Comparison of ENCODE assay signal across 21 mouse cellular contexts in the genomic region with DNA sequence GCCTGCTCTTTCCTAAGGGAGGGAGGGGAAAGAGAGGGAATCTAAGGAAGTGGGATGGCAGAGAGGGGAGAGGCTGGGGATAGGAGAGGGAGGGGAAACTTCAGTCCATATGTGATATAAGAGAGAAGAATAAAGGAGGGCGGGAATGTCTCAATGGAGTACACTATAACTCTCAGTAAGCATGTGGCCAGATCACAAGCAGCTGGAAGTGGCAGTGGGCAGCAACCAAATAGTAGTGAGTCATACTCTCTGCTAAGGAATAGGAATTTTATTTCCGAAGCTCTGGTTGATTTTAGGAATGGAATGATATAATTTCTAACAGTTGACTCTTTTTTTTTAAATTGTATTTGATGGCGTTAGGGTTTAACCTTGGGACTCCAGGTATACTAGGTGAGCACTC. TPM values are rescaled to one million over a fixed set of nuclear protein-coding genes. Genes with fewer than 3 reads are reported as not detected.
DNase-seq lines count a peak whose midpoint lies in the region; ATAC-seq and TF ChIP-seq lines count a peak whose summit lies in the region.
"Had no signal": no experiment of that assay in that cellular context is flagged by ENCODE, and none has a peak within 500 bp of the region (broad histone marks: within the 10 kb centered on the region; RNA-seq: fewer than 3 reads in every experiment).

No protein-coding gene starts in this region.

- no peak for ATAC-seq in heart, embryonic 11.5 days (replicated peaks; ENCODE audit: insufficient number of reproducible peaks, low FRiP score, low TSS enrichment)
- ATAC-seq in midbrain, postnatal 0 days (ENCODE audit: low FRiP score) = no peak
- ATAC-seq: forebrain, embryonic 13.5 days; forebrain, embryonic 15.5 days; forebrain, postnatal 0 days; Patski had no signal

- peaks cover 4% of the 10 kb centered on the region for H3K4me1 ChIP-seq in heart, embryonic 11.5 days (ENCODE audit: control insufficient read depth, insufficient read depth, low read length)
- H3K4me1 ChIP-seq in ES-Bruce4 (ENCODE audit: control insufficient read depth, insufficient read depth, low read length) = peaks cover 2% of the 10 kb centered on the region
- 0 out of 2 replicates have a peak, but pooled peaks cover 6% of the 10 kb centered on the region for H3K4me1 ChIP-seq in midbrain, postnatal 0 days (ENCODE audit: insufficient read depth, low read length)

- no peak overlapping the region for H3K9ac ChIP-seq in heart, embryonic 11.5 days (ENCODE audit: low read depth, low read length)
- peak overlapping the region; percentile 61; the same call in 1 of the 2 replicates for H3K9ac ChIP-seq in ES-Bruce4 (ENCODE audit: low read depth, poor library complexity, severe bottlenecking)
- no peak overlapping the region for H3K9ac ChIP-seq in midbrain, postnatal 0 days (replicated peaks; ENCODE audit: low read length, poor library complexity, severe bottlenecking)
- H3K9ac ChIP-seq: embryonic facial prominence, embryonic 12.5 days; forebrain, embryonic 13.5 days; forebrain, embryonic 15.5 days; forebrain, postnatal 0 days had no signal

- H3K4me3 ChIP-seq in heart, embryonic 11.5 days (ENCODE audit: low read depth, low read length) = no peak overlapping the region
- H3K4me3 ChIP-seq in ES-Bruce4 (ENCODE audit: low read depth, low read length) = peak overlapping the region; percentile 14
- no peak overlapping the region for H3K4me3 ChIP-seq in midbrain, postnatal 0 days (ENCODE audit: low read depth, low read length)
- H3K4me3 ChIP-seq: embryonic facial prominence, embryonic 10.5 days; embryonic facial prominence, embryonic 12.5 days; forebrain, embryonic 13.5 days; forebrain, embryonic 15.5 days had no signal

- TF ChIP-seq POLR2A in ES-Bruce4 (IDR thresholded peaks at IDR 0.05; ENCODE audit: insufficient read depth, low read length) = no peak

- H3K9me3 ChIP-seq in heart, embryonic 11.5 days (replicated peaks; ENCODE audit: control insufficient read depth, low read length) = no peaks in the 10 kb centered on the region
- no peaks in the 10 kb centered on the region for H3K9me3 ChIP-seq in ES-Bruce4 (replicated peaks; ENCODE audit: control insufficient read depth, insufficient read depth, low read length, poor library complexity, severe bottlenecking)
- H3K9me3 ChIP-seq in midbrain, postnatal 0 days (ENCODE audit: low read length) = no peaks in the 10 kb centered on the region
- H3K9me3 ChIP-seq: embryonic facial prominence, embryonic 10.5 days; embryonic facial prominence, embryonic 12.5 days; forebrain, embryonic 13.5 days; forebrain, embryonic 15.5 days; G1E had no signal

- no peak for TF ChIP-seq CTCF in ES-Bruce4 (IDR thresholded peaks at IDR 0.05; ENCODE audit: low read depth, low read length)
- TF ChIP-seq CTCF in midbrain, postnatal 0 days (IDR thresholded peaks at IDR 0.05) = no peak

- no peaks in the 10 kb centered on the region for H3K27me3 ChIP-seq in heart, embryonic 11.5 days (ENCODE audit: control insufficient read depth, insufficient read depth, low read length)
- H3K27me3 ChIP-seq in ES-Bruce4 (ENCODE audit: control insufficient read depth, insufficient read depth, low read length, poor library complexity, severe bottlenecking) = no peaks in the 10 kb centered on the region
- no peaks in the 10 kb centered on the region for H3K27me3 ChIP-seq in midbrain, postnatal 0 days (ENCODE audit: insufficient read depth, low read length)
- H3K27me3 ChIP-seq: embryonic facial prominence, embryonic 12.5 days; forebrain, embryonic 13.5 days; forebrain, embryonic 15.5 days; Patski had no signal

- H3K27ac ChIP-seq in heart, embryonic 11.5 days (ENCODE audit: low read depth, low read length) = no peak overlapping the region
- H3K27ac ChIP-seq in ES-Bruce4 (ENCODE audit: insufficient read depth, low read length) = peak overlapping the region; percentile 17
- H3K27ac ChIP-seq in midbrain, postnatal 0 days (ENCODE audit: low read depth, low read length) = no peak overlapping the region
- H3K27ac ChIP-seq: embryonic facial prominence, embryonic 10.5 days; embryonic facial prominence, embryonic 12.5 days; forebrain, embryonic 13.5 days; forebrain, embryonic 15.5 days had no signal

- DNase-seq in heart, adult 11 months = peak; percentile 66
- DNase-seq in NIH3T3 (ENCODE audit: low read depth) = peak; percentile 62
- DNase-seq in adrenal gland, postnatal 36 days = no peak
- DNase-seq in midbrain, postnatal 0 days (ENCODE audit: low spot score) = no peak
- DNase-seq: adrenal gland, adult 2 months; adrenal gland, postnatal 10 days; adrenal gland, postnatal 25 days; cerebellum, adult 11-12 months; cerebellum, adult 2 months; cerebellum, adult 9-10 months; cerebellum, postnatal 10 days; cerebellum, postnatal 25 days; forebrain, postnatal 0 days had no signal

- no peak overlapping the region for H3K4me2 ChIP-seq in heart, embryonic 11.5 days
- no peak overlapping the region for H3K4me2 ChIP-seq in midbrain, postnatal 0 days (ENCODE audit: low read depth, low read length, poor library complexity, severe bottlenecking)
- H3K4me2 ChIP-seq: embryonic facial prominence, embryonic 12.5 days; forebrain, embryonic 13.5 days; forebrain, embryonic 15.5 days had no signal

- H3K36me3 ChIP-seq in heart, embryonic 11.5 days (ENCODE audit: control insufficient read depth, insufficient read depth, low read length) = no peaks in the 10 kb centered on the region
- H3K36me3 ChIP-seq in ES-Bruce4 (ENCODE audit: control insufficient read depth, insufficient read depth, low read length, poor library complexity, severe bottlenecking) = no peaks in the 10 kb centered on the region; the same call in 1 of the 2 replicates
- no peaks in the 10 kb centered on the region for H3K36me3 ChIP-seq in midbrain, postnatal 0 days (ENCODE audit: insufficient read depth, low read length)
- H3K36me3 ChIP-seq: embryonic facial prominence, embryonic 10.5 days; embryonic facial prominence, embryonic 12.5 days; forebrain, embryonic 15.5 days had no signal

- TF ChIP-seq EP300 in ES-Bruce4 (IDR thresholded peaks at IDR 0.05; ENCODE audit: insufficient read depth, low read depth, low read length) = no peak

- 76% methylated on average over 3 of the region's 3 CpGs for WGBS in heart, embryonic 11.5 days (ENCODE audit: insufficient replicate concordance)
- 93% methylated on average over 3 of the region's 3 CpGs for WGBS in midbrain, postnatal 0 days

RNA-seq across cellular contexts. Expression of gene Dnaja1, which starts 4.8 kb away (rescaled TPM):
- polyA plus RNA-seq in heart, embryonic 11.5 days (2014; fragmentation: Nextera tagmentation; extraction: Ambion mirVana) = 317 and 358 TPM in 2 replicates
- 358 and 376 TPM in 2 replicates for polyA plus RNA-seq in ES-Bruce4 (2011; ENCODE audit: insufficient read depth, insufficient read length, low read depth, missing spikeins)
- total RNA-seq in adrenal gland, postnatal 36 days (2021) = 100 to 1,000 TPM; 287 to 463 TPM
- total RNA-seq in midbrain, postnatal 0 days (2014; rRNA removed) = 104 and 140 TPM in 2 replicates
- 585 and 650 TPM in 2 replicates for polyA plus RNA-seq in midbrain, postnatal 0 days (2015; fragmentation: Nextera tagmentation; extraction: Ambion mirVana)

RNA-seq across cellular contexts. Expression of gene Aptx, which starts 14.1 kb away (rescaled TPM):
- 26.4 and 28.0 TPM in 2 replicates for polyA plus RNA-seq in heart, embryonic 11.5 days (2014; fragmentation: Nextera tagmentation; extraction: Ambion mirVana)
- 22.3 and 22.9 TPM in 2 replicates for polyA plus RNA-seq in ES-Bruce4 (2011; ENCODE audit: insufficient read depth, insufficient read length, low read depth, missing spikeins)
- total RNA-seq in adrenal gland, postnatal 36 days (2021) = 10 to 100 TPM; 14.4 to 23.2 TPM
- total RNA-seq in midbrain, postnatal 0 days (2014; rRNA removed) = 17.3 and 18.4 TPM in 2 replicates
- polyA plus RNA-seq in midbrain, postnatal 0 days (2015; fragmentation: Nextera tagmentation; extraction: Ambion mirVana) = 31.3 and 34.6 TPM in 2 replicates

RNA-seq across cellular contexts. Expression of gene Smu1, which starts 40.6 kb away (rescaled TPM):
- polyA plus RNA-seq in heart, embryonic 11.5 days (2014; fragmentation: Nextera tagmentation; extraction: Ambion mirVana) = 105 and 123 TPM in 2 replicates
- polyA plus RNA-seq in ES-Bruce4 (2011; ENCODE audit: insufficient read depth, insufficient read length, low read depth, missing spikeins) = 172 and 196 TPM in 2 replicates
- total RNA-seq in adrenal gland, postnatal 36 days (2021) = 10 to 100 TPM; 60.2 to 71.2 TPM
- 61.3 and 69.1 TPM in 2 replicates for total RNA-seq in midbrain, postnatal 0 days (2014; rRNA removed)
- 94.4 and 97.6 TPM in 2 replicates for polyA plus RNA-seq in midbrain, postnatal 0 days (2015; fragmentation: Nextera tagmentation; extraction: Ambion mirVana)

Comparison
In these comparisons a context has a peak if more than half of its experiments do, and no peak if none do; other contexts are left out.
1. DNase-seq: peak in heart, adult 11 months (single experiment) and NIH3T3 (single experiment); none in adrenal gland, postnatal 36 days (0 of 2) and midbrain, postnatal 0 days (single experiment).